Mouse (Mus musculus): Measurements from ENCODE around the gene Chga. TPM values are rescaled to one million over a fixed set of nuclear protein-coding genes. Genes with fewer than 3 reads are reported as not detected.

The Chga gene
- total and polyA plus RNA-seq, 3 experiments: not detected

GRCm38 (mm10) chr12:102524760-102525159 lies 30.0 kb upstream of the Chga start:
- no peak for TF ChIP-seq USF2 (IDR thresholded peaks at IDR 0.05; ENCODE audit: borderline replicate concordance in 1 of 2, insufficient read depth in 1 of 2, low read depth in 1 of 2, low read length in 2 of 2)
- no peak for TF ChIP-seq MAFK (IDR thresholded peaks at IDR 0.05; ENCODE audit: borderline replicate concordance, low read depth, low read length)
- no peak for TF ChIP-seq CHD1 (IDR thresholded peaks at IDR 0.05; ENCODE audit: low read depth, low read length)
- TF ChIP-seq TAL1 (IDR thresholded peaks at IDR 0.05; ENCODE audit: low read length): no peak
- TF ChIP-seq ZC3H11A (IDR thresholded peaks at IDR 0.05; ENCODE audit: low read depth, low read length): peak; percentile 68
- TF ChIP-seq UBTF (IDR thresholded peaks at IDR 0.05; ENCODE audit: borderline replicate concordance, insufficient read depth, low read depth, low read length): no peak
- TF ChIP-seq MYC (IDR thresholded peaks at IDR 0.05; ENCODE audit: low read depth, low read length): no peak
- no peak for TF ChIP-seq ELF1 (IDR thresholded peaks at IDR 0.05; ENCODE audit: low read depth, low read length)
- peak; percentile 73 for TF ChIP-seq RAD21 (IDR thresholded peaks at IDR 0.05; ENCODE audit: low read depth, low read length)
- TF ChIP-seq CHD2 (IDR thresholded peaks at IDR 0.05; ENCODE audit: low read length): no peak
- TF ChIP-seq EP300 (IDR thresholded peaks at IDR 0.05; ENCODE audit: low read depth in 1 of 2, low read length in 2 of 2): no peak
- TF ChIP-seq MAZ (IDR thresholded peaks at IDR 0.05; ENCODE audit: low read depth, low read length): no peak
- no peak for TF ChIP-seq TBP (IDR thresholded peaks at IDR 0.05; ENCODE audit: low read depth, low read length)
- peak; percentile 40 to 72 (median 54); a peak in 5 of 6 replicates for TF ChIP-seq CTCF (IDR thresholded peaks at IDR 0.05 in 2 of 3, conservative IDR thresholded peaks at IDR 0.05 in 1 of 3; ENCODE audit: control insufficient read depth in 1 of 3, insufficient read depth in 1 of 3, low read depth in 2 of 3, low read length in 3 of 3, poor library complexity in 1 of 3, severe bottlenecking in 1 of 3)
- no peak for TF ChIP-seq GABPA (IDR thresholded peaks at IDR 0.05; ENCODE audit: low read depth, low read length)
- TF ChIP-seq SIN3A (IDR thresholded peaks at IDR 0.05; ENCODE audit: low read length): no peak
- TF ChIP-seq ETS1 (IDR thresholded peaks at IDR 0.05; ENCODE audit: low read depth, low read length): no peak
- peak; percentile 76 for TF ChIP-seq SMC3 (IDR thresholded peaks at IDR 0.05; ENCODE audit: low read depth, low read length)
- no peak for TF ChIP-seq TCF12 (IDR thresholded peaks at IDR 0.05; ENCODE audit: low read depth, low read length)
- TF ChIP-seq KAT2A (conservative IDR thresholded peaks at IDR 0.05; ENCODE audit: low read depth, low read length): no peak
- no peak overlapping the region for H3K4me3 ChIP-seq (ENCODE audit: control insufficient read depth in 1 of 2, insufficient read depth in 1 of 2, low read depth in 2 of 2, low read length in 2 of 2)
- no peaks in the 10 kb centered on the region for H3K79me2 ChIP-seq (ENCODE audit: control insufficient read depth, insufficient read depth, low read length, poor library complexity)
- peaks cover 0 to 6% of the 10 kb centered on the region in 2 experiments; a peak in 2 of 4 replicates for H3K36me3 ChIP-seq (ENCODE audit: control insufficient read depth in 1 of 2, insufficient read depth in 2 of 2, low read length in 2 of 2)
- H3K9me3 ChIP-seq (replicated peaks; ENCODE audit: insufficient read depth, low read length): no peaks in the 10 kb centered on the region
- DNase-seq (ENCODE audit: low read depth, low spot score): peak; percentile 67
- no peak overlapping the region for H3K9ac ChIP-seq (ENCODE audit: control insufficient read depth, low read depth, low read length, poor library complexity, severe bottlenecking)
- peaks cover 2 to 5% of the 10 kb centered on the region in 2 experiments; a peak in 3 of 4 replicates for H3K4me1 ChIP-seq (ENCODE audit: control insufficient read depth in 1 of 2, insufficient read depth in 2 of 2, low read length in 2 of 2)
- peaks cover 0 to 2% of the 10 kb centered on the region in 2 experiments; a peak in 1 of 4 replicates for H3K27me3 ChIP-seq (ENCODE audit: control insufficient read depth in 1 of 2, insufficient read depth in 2 of 2, low read length in 2 of 2)
- H3K27ac ChIP-seq (ENCODE audit: control insufficient read depth, low read depth, low read length): no peak overlapping the region

DNA sequence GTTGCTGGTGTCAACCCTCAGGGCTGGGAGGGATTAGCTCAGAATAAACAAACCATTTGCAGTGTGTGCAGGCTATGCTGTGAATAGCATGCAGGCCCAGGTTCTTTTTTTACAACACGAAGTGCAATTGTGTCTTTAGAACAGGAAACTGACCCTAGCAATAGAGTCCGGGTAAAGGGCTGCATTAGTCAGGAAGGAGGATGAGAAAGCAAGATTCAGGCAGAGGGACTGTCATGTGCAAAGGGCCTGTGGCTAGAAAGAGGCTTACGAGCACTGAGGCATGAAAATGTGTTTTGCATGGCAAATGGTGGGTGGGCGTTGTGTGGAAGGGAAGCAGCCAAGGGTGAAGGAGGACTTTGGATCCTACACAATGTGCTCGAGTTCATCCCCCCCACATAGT lies 26.8 kb upstream of the Chga start:
- H3K9me3 ChIP-seq (replicated peaks; ENCODE audit: insufficient read depth, low read length): no peaks in the 10 kb centered on the region
- no peak overlapping the region for H3K4me3 ChIP-seq (ENCODE audit: control insufficient read depth in 1 of 2, insufficient read depth in 1 of 2, low read depth in 2 of 2, low read length in 2 of 2)
- DNase-seq (ENCODE audit: low read depth, low spot score): no peak
- H3K9ac ChIP-seq (ENCODE audit: control insufficient read depth, low read depth, low read length, poor library complexity, severe bottlenecking): no peak overlapping the region
- H3K27me3 ChIP-seq (ENCODE audit: control insufficient read depth in 1 of 2, insufficient read depth in 2 of 2, low read length in 2 of 2): peaks cover 0 to 2% of the 10 kb centered on the region in 2 experiments; a peak in 1 of 4 replicates
- H3K4me1 ChIP-seq (ENCODE audit: control insufficient read depth in 1 of 2, insufficient read depth in 2 of 2, low read length in 2 of 2): peaks cover 2 to 5% of the 10 kb centered on the region in 2 experiments; a peak in 3 of 4 replicates
- no peaks in the 10 kb centered on the region for H3K79me2 ChIP-seq (ENCODE audit: control insufficient read depth, insufficient read depth, low read length, poor library complexity)
- TF ChIP-seq RCOR1 (IDR thresholded peaks at IDR 0.05; ENCODE audit: low read depth, low read length) (no peak), HCFC1 (IDR thresholded peaks at IDR 0.05; ENCODE audit: low read depth, low read length) (no peak)
- H3K36me3 ChIP-seq (ENCODE audit: control insufficient read depth in 1 of 2, insufficient read depth in 2 of 2, low read length in 2 of 2): peaks cover 0 to 4% of the 10 kb centered on the region in 2 experiments; a peak in 2 of 4 replicates
- no peak overlapping the region for H3K27ac ChIP-seq (ENCODE audit: control insufficient read depth, low read depth, low read length)
